Comparison of ENCODE assay signal across 8 mouse cellular contexts in the genomic region with DNA sequence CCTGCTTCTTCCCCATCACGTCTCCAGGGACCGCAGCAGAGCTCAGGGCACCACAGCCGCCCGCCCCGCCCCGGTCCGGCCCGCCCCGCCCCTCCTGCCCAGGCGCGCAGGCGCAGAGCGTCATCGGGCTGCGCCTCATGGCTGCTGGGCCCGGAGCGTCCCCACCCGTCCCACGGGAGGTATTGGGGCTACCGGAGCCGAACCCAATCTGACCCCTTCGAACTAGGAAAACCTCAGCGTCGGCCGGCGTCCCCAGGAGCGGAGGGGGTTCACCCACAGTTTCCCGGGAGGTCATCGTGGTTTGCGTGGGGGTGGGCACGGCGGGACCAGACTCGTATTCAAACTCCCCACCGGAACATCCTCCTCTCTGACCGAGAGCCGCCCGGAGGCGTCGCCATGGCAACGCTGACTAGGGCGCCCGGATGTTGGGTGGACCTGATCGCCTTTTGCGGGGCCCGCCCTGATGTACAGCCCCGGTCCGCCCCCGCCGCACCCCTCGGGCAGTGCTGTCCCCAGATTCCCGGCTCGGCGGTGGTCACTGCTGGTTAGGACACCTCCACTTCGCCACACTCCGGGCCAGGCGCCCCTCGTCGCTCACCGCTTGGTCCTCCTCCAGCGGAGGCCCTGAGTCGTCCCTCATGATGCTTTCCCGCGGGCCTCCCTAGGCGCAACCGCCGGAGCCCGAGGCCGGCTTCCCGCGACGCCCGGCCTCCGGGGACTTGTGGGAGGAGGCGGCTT. TPM values are rescaled to one million over a fixed set of nuclear protein-coding genes. Genes with fewer than 3 reads are reported as not detected.
DNase-seq lines count a peak whose midpoint lies in the region; TF ChIP-seq lines count a peak whose summit lies in the region.

Tmem237 (minus strand) TSS at position 689 of the 738 bp plus-strand sequence.

- H3K27me3 ChIP-seq in megakaryocyte, embryonic 14.5 days (replicated peaks) = peaks cover under 1% of the 10 kb centered on the region

- H3K4me1 ChIP-seq in megakaryocyte, embryonic 14.5 days = peaks cover 24% of the 10 kb centered on the region; the same call in 1 of the 2 replicates

- H3K9me3 ChIP-seq in megakaryocyte, embryonic 14.5 days = no peaks in the 10 kb centered on the region

- TF ChIP-seq CTCF in gastrocnemius, adult 2 months (IDR thresholded peaks at IDR 0.05) = no peak

- H3K36me3 ChIP-seq in megakaryocyte, embryonic 14.5 days (replicated peaks; ENCODE audit: low read length) = peaks cover 18% of the 10 kb centered on the region

- intact Hi-C loops in gastrocnemius, adult 2 months (cut with DNase I) = no loop called here

- DNase-seq in WW6 (ENCODE audit: low read depth, low spot score) = peak; percentile 64
- peak; percentile 80 to 90 for DNase-seq in cerebellum, postnatal 4 days (ENCODE audit: low spot score in 2 of 2)
- DNase-seq in gastrocnemius, adult 2 months = peak; percentile 95
- peak; percentile 26 for DNase-seq in hindlimb bud, embryonic 11.5 days (ENCODE audit: extremely low spot score, low read depth, low spot score)
- peak; percentile 89 to 93 for DNase-seq in left cerebral cortex, adult 8-10 months (ENCODE audit: low spot score in 2 of 2)
- peak; percentile 96 to 97 for DNase-seq in right cerebral cortex, postnatal 10 days (ENCODE audit: low spot score in 2 of 2)
- peak; percentile 91 for DNase-seq in urinary bladder, postnatal 25 days (ENCODE audit: low spot score)

- H3K27ac ChIP-seq in gastrocnemius, adult 2 months = peak within 1 kb of the TSS; percentile 87

- H3K4me3 ChIP-seq in gastrocnemius, adult 2 months = peak within 1 kb of the TSS; percentile 90
- H3K4me3 ChIP-seq in megakaryocyte, embryonic 14.5 days (replicated peaks) = peak within 1 kb of the TSS; percentile 96

RNA-seq across cellular contexts. Expression of gene Tmem237, which starts in this region (rescaled TPM):
- 1 to 10 TPM; 3.5 to 4.1 TPM for total RNA-seq in gastrocnemius, adult 2 months (2021)
- total RNA-seq in left cerebral cortex, adult 8-10 months (2022) = 10 to 100 TPM; 27.3 to 35.2 (median 30.9) TPM
- 5.0 TPM in 1 of 2 replicates, not detected in the other for polyA plus RNA-seq in megakaryocyte, embryonic 14.5 days (2012; ENCODE audit: insufficient read depth, low replicate concordance)

Comparison
In these comparisons a context has a peak if more than half of its experiments do, and no peak if none do; other contexts are left out.
1. Peak in every context shown above with its lines: DNase-seq, H3K4me3 ChIP-seq and H3K27ac ChIP-seq.
2. RNA of gene Tmem237 (total RNA-seq): 27.3 to 35.2 TPM in left cerebral cortex, adult 8-10 months; 3.5 to 4.1 TPM in gastrocnemius, adult 2 months; every median in the first group is over 4 times any median in the second.
3. DNase-seq: peak in every context shown above with its lines; median percentile 96 in right cerebral cortex, postnatal 10 days; 95 in gastrocnemius, adult 2 months; 91 in left cerebral cortex, adult 8-10 months; 91 in urinary bladder, postnatal 25 days; 85 in cerebellum, postnatal 4 days; 64 in WW6; 26 in hindlimb bud, embryonic 11.5 days.